Mouse (Mus musculus) urinary bladder, adult 2 months (tissue): ENCODE results near the gene Zc3hc1. TPM values are rescaled to one million over a fixed set of nuclear protein-coding genes. Genes with fewer than 3 reads are reported as not detected.

ENCODE experiments used
- DNase-seq: peaks from one replicate; pipeline ENCODE4 v3.0.0; 2022; ENCODE audit warnings: low spot score
- polyA plus RNA-seq: library from polyadenylated mRNA; depleted of rRNA; stranded (reverse); fragments of >200 nt; gene quantifications from 2 replicates; pipeline ENCODE4 v1.2.3, GENCODE M21; 2012

Gene Zc3hc1
- polyA plus RNA-seq, 1 experiment: 14.7 TPM

GRCm38 (mm10) chr6:30372627-30373369 lies 18.0 kb downstream of the Zc3hc1 start:
- DNase-seq: no peak

DNA sequence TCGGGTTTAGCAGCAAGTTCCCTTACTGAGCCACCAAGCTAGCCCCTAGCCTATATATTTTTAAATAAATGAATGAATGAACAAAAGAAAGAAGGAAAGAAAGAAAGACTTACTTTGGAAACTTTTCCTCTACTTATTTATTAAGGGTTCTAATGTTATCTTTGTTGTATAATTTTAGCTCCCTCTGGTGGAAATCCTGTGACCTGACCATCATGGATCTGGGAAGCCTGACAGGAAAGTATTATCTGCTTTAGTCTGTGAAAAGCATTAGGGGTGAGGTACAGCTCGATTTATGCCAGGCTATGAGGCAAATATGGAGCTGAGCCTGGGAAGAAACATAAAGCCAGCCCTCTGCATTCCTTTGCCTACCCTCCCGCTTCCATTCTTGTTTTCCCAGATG lies 21.5 kb downstream of the Zc3hc1 start:
- no peak for DNase-seq

DNA sequence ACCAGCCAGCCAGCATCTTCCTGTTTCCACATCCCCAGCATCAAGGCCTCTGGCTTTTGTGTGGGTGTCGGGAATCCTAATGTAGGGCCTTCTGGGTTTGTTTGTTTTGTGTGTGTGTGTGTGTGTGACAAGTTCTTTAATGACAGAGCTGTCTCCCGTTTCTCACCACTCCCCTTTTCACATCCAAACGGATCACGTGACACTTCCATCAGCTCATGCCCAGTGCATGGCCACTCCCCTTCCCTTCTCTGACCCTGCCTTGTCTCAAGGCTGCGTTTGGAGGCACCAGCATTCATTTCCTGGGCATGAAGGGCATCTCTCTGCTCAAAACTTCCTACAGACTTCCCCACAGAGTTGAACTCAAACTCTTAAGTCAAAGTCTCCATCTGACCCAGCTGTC lies 27.0 kb downstream of the Zc3hc1 start:
- no peak for DNase-seq

DNA sequence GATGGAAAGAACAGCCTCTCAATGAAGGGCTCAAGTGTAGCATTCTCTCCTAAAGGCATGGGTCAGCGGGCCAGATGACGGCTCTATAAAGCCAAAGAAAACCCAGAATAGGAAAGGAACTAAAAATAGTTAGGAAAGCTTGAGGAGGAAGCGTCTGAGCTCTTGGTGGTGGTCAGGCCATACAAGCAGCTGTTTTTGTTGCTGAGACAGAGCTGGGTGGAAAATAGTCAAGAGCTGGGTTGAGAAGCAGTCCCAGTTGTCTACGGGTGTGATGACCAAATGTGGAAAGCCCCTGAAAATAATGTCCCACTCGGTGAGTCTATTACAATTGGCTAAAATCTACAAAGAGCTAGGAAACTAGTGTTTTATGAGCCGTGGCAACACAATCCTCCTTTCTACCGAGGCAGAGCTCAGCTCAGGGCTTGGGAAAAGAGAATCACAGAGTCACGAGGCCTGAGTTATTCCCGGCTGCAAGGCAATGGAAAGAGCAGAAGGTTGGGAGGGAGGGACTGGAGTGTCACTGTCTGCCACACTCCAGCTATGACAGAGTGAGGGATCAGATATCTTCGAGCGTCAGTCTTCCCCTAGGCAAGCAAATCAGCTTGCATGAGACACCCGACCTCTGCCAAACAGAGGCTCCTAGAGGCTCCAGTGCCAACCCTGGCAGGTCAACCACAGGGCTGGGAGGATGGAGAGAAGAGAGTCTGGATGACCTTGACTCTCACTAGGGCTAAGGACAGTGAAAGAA lies 30.9 kb downstream of the Zc3hc1 start:
- no peak for DNase-seq

DNA sequence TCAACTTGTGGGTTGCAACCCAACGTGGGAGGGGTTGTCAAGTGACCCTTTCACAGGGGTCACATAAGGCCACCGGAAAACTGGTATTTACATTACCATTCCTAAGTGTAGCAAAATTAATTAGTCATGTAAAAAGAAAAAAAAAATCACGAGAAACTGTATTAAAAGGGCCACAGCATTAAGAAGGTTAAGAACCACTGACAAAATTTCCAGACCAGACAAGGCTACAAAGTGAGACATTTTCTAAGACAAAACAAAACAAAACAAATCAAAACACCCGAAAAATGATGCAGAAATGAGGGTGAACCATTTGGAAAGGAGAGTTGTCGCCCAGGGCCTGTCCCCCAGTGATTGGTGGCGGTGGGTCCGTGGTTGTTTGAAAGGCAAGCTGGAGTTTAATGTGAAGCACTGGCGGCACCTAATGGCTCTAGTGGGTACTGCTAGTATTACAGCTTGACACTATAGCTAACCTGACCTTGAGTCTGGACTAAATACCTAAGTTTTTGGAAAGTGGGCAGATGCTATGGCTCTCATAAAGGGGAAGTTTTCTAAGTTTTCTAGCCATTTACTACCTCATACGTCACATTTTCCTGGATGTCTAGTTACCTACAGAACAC lies 33.2 kb downstream of the Zc3hc1 start:
- DNase-seq: no peak

- DNase-seq: no peak
Measured at GRCm38 (mm10) chr6:30356680-30357079, 34.1 kb downstream of the Zc3hc1 start.

GRCm38 (mm10) chr6:30356161-30356560 lies 34.7 kb downstream of the Zc3hc1 start:
- DNase-seq: no peak

DNA sequence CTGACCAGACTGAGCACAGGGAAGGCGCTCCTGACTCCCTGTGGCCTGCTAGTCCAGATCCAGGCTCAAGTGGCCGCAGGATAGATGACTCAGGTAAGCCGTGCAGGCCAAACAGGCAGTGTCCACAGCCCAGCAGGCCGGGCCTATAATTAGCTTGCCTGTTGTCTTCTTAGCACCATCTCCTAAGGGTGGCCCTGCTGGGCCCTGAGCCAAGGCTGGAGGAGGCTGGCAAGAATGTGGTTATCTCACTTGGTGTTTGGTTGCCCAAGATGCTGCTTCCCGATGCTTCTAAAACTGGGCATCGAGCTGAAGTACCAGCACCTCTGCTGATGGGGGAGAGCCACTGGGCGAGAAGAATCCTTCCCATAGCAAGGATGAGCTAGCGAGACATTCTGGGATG lies 35.1 kb downstream of the Zc3hc1 start:
- DNase-seq: no peak

DNA sequence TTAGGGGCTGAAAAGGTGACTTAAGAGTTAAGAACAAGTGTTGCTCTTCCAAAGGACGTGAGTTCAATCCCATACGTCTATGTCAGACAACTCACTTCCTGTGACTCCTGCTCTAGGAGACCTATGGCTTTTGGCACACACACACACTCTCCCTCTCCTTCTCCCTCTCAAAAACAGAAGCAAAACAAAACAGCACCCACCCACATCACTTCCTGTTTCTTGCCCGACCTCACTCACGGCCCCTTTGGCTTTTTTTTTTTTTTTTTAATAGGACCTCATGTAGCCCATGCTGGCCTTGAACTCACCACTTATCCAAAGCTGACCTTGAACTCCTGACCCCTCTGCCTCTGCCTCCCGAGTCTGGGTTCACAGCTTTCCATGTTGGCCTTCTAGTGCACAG lies 36.1 kb downstream of the Zc3hc1 start:
- DNase-seq: no peak

DNA sequence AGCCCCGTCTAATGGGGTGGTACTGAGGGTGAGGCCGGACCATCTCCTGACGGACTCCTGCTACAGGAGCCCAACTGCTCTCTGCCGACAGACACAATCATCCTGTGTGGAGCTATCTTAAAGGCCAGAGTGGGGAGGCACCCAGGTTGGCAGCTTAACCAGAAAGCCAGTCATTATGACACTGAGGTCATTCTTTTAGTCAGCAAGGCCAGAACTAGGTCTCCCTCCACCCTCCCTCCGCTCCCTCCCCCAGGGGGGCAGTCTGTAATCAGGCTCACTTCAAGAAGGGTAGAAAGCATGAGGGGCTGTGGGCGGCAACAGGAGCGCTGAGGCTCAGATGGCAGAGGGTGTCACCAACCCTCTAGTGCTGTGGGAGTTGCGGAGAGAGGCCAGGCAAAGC lies 37.2 kb downstream of the Zc3hc1 start:
- DNase-seq: no peak

DNA sequence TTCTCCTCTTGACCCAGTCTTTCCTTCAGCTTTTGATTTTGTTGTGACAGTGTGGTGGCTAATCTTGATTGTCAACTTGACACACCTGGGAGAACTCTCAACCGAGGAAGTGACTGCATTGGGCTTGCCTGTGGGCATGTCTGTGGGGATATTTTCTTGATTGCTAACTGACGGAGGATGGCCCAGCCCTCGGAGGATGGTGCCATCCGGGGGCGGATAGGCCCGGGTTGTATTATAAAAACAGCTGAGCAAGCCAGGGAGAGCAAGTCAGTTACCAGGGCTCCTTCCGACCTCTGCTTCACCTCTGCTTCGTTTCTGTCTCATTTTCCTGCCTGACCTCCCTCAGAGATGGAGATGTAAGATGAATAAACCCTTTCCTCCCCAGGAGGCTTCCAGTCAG lies 38.1 kb downstream of the Zc3hc1 start:
- no peak for DNase-seq

DNA sequence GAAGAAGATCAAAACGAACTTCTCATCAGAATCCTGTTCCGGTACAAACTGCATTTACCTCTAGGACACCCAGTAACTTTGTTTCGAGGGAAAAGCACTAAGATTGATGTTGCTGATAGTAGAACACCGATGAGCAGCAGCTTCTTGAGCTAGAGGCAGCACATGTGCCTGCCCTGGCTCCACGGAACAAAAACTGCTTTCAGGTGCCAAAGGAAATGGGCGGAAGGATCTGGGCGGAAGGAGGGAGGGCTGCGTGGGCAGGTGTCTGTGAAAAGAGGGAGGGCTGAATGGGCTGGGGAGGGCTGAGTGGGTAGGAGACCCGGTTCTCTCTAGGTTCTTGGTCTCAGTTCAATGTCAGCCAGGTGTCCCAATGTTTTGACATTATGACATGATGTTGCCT lies 39.5 kb downstream of the Zc3hc1 start:
- no peak for DNase-seq

GRCm38 (mm10) chr6:30347288-30347801 lies 43.5 kb downstream of the Zc3hc1 start:
- no peak for DNase-seq

GRCm38 (mm10) chr6:30346737-30347136 lies 44.1 kb downstream of the Zc3hc1 start:
- no peak for DNase-seq

DNA sequence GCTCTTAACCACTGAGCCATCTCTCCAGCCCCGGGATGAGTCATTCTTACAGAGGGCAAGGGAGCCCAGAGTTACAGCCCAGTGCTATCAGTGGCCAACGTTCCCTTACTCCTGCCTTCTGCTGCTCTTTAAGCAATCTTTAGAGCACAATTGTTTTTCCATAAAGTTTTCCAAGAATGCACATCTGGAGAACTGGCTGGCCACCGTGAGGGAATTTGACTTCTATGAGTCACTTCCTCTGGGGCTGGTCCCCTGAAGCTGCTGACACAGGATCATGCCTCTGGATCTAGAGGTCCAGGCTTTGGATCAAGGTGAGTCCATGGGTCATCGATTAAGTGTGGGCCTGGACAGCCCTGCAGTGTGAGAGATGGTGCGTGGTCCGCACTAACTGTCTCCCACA lies 46.8 kb downstream of the Zc3hc1 start:
- DNase-seq: no peak

DNA sequence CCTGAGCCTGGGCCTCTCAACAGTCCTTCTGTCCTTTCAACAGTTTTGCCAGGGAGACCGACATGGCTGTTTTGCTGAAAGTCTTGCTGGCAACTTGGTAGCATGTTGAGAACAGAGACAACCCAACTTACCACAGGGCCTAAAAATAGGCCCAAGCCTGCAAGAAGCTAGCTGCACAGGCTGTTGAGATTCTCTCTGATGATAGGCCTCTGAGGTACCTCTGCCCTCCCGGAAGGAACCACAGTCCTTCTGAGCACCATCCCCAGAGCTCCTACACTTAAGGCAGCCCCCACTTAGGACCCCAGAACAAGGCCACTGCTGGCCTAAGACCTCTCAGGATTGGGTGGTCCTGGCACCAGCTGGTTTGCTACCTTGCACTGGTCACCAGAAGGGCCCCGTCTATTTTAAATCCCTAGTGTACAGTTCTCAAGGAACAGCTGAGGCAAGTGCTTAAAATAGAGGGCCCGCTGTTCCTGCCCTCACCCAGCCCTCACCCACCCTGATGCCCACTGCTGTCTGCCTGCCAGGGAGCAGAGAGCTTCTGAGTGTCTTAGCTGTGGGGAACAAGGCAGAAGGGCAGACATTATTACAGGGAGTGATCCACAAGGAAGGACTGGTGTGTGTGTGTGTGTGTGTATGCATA lies 50.5 kb downstream of the Zc3hc1 start:
- no peak for DNase-seq

DNA sequence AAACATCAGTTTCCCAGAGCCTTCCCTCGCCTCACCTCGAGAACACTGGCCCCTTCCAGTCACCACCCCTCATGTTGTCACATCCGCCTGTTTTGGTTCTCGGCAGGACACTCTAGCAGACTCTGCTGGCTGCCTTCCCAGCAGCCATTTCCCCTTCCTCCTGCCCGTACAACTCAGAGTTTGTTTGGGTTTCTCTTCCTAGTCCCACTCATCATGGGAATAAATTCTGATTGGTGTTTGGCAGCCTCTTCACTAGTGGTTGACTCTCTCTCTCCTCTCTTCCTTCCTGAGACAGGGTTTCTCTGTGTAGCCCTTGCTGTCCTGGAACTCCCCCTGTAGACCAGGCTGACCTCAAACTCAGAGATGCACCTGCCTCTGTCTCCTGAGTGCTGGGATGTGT lies 53.9 kb downstream of the Zc3hc1 start:
- DNase-seq: no peak

DNA sequence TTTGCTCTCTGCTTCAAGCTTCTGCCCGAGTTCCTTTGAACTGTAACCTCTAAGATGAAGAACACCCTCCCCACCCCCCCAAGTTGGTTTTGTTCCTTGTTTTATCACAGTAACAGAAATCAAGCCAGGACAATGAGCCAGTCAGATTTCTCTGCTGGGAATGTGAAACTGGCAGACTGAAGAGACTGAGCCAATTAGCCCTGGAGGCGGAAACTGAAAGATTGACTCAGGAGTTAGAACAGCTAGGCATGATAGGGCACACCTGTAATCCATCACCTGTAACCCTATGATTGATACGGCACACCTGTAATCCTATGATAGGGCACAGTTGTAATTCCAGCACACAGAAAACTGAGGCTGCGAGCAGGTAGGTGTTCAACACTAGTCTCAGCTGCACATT lies 58.6 kb downstream of the Zc3hc1 start:
- DNase-seq: no peak

GRCm38 (mm10) chr6:30330706-30331105 lies 60.1 kb downstream of the Zc3hc1 start:
- no peak for DNase-seq

DNA sequence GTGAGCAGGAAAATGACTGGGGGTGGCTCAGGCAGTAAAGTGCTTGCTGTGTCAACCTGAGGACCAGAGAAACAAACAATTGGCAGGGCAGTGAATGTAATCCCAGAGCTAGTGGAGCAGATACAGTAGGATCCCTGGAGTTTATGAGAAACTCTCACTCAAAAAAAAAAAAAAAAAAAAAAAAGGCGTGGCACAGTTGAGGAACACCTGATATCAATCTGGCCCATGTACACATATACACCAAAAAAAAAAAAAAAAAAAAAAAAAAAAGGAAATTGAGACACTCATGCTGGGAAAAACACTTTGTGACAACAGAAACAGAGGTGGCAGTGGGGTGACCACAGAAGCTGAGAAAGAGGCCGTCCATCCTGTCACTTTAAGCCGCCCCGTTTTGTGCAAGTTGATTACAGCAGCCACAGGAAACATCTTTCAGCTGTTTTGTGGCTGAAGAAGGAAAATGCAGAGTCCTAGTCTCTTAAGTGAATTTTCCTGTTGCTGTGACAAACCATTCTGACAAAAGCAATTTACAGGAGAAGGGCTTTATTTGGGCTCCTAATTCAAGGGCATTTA lies 64.8 kb downstream of the Zc3hc1 start:
- DNase-seq: no peak

DNA sequence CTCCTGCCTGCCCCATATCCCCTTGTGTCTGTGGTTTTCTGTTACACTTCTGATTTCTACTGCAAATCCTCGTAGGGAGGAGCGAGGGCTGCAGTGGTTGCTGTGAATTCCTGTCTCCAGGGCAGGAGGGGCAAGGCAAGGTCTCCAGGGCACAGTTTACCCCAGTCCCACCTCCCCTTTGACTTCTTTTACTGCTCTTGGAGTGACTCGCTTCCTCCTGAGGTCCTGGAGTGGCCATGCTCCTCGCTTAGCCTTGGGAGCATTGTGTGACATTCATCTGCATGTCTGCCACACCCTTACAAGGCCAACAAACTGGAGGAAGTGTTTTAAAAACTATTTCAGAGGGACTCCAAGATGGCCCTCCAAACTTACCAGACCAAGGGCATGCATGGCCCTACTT lies 69.8 kb downstream of the Zc3hc1 start:
- no peak for DNase-seq

- DNase-seq: no peak
Measured at GRCm38 (mm10) chr6:30319216-30319615, 71.6 kb downstream of the Zc3hc1 start.
